Mouse (Mus musculus) embryonic fibroblast, embryonic 13.5 days (primary cell): ENCODE results near the gene Mrpl44.

Experiments used
- CTCF ChIP-seq: IDR thresholded peaks from 2 replicates; pipeline ENCODE4 v1.5.1; 2011; ENCODE audit warnings: mild to moderate bottlenecking, control low read depth, low read length, moderate library complexity, borderline replicate concordance; ENCODE audit not compliant: insufficient read depth
- POLR2A ChIP-seq: IDR thresholded peaks from 2 replicates; pipeline ENCODE4 v1.6.1; 2011; ENCODE audit warnings: low read depth, mild to moderate bottlenecking, control low read depth, low read length, moderate library complexity

GRCm38 (mm10) chr1:79803614-79804013 is 27.8 kb downstream of the Mrpl44 start:
- TF ChIP-seq CTCF (no peak), POLR2A (no peak)
